Mouse (Mus musculus): Measurements from ENCODE around the gene Evi2b. TPM values are rescaled to one million over a fixed set of nuclear protein-coding genes. Genes with fewer than 3 reads are reported as not detected.

Gene Evi2b
- polyA plus RNA-seq, 2 experiments, result 7.8 to 8.4 TPM

DNA sequence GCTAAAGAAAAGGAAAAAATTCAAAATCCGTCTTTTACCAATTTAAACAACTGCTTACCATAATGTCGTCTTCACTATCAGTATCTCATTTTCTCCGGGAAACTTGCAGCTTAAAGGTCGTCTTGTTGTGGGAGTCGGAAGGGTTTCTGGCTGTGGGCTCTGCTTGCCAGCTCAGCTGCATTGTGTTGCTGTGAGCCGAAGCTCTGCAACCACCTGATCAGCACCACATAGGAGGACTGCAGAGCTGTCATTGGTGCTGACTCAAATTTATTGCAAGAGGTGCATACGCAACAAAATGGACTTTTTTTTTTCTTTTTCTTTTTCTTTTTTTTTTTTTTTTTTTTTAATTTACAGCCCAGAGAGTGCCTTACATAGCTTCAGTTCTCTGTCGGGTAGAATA is 19.7 kb downstream of the Evi2b start, which contains the start of gene Omg:
TSS of gene Omg (minus strand) at position 240 of the 400 bp plus-strand sequence.
- Histone ChIP-seq H3K27ac (no peak within 1 kb of the TSS), H3K4me3 (ENCODE audit: insufficient read depth in 1 of 2, low read depth in 2 of 2, low read length in 2 of 2) (no peak within 1 kb of the TSS), H3K36me3 (replicated peaks; ENCODE audit: control insufficient read depth, insufficient read depth, low read depth) (no peaks in the 10 kb centered on the region), H3K4me2 (ENCODE audit: low read depth) (no peak within 1 kb of the TSS), H3K9me3 (ENCODE audit: control insufficient read depth, low read length) (no peaks in the 10 kb centered on the region), H3K9ac (replicated peaks) (no peak within 1 kb of the TSS), H3K27me3 (ENCODE audit: control insufficient read depth, insufficient read depth, low read length) (no peaks in the 10 kb centered on the region), H3K4me1 (replicated peaks; ENCODE audit: control insufficient read depth in 2 of 2, insufficient read depth in 2 of 2, low read length in 1 of 2) (peaks cover 0 to 3% of the 10 kb centered on the region in 2 experiments; a peak in 1 of 4 replicates)
- TF ChIP-seq EP300 (IDR thresholded peaks at IDR 0.05; ENCODE audit: low read depth) (no peak), CTCF (IDR thresholded peaks at IDR 0.05; ENCODE audit: low read depth) (no peak)
- 52% methylated on average over 8 of the region's 8 CpGs for WGBS (ENCODE audit: insufficient replicate concordance)
- ATAC-seq (ENCODE audit: insufficient read depth) (no peak), DNase-seq (ENCODE audit: low read depth in 3 of 3, low spot score in 3 of 3) (no peak)

- WGBS (ENCODE audit: insufficient replicate concordance), result 69% methylated on average over 2 of the region's 2 CpGs
Measured at GRCm38 (mm10) chr11:79502917-79503316, 20.6 kb downstream of the Evi2b start.

DNA sequence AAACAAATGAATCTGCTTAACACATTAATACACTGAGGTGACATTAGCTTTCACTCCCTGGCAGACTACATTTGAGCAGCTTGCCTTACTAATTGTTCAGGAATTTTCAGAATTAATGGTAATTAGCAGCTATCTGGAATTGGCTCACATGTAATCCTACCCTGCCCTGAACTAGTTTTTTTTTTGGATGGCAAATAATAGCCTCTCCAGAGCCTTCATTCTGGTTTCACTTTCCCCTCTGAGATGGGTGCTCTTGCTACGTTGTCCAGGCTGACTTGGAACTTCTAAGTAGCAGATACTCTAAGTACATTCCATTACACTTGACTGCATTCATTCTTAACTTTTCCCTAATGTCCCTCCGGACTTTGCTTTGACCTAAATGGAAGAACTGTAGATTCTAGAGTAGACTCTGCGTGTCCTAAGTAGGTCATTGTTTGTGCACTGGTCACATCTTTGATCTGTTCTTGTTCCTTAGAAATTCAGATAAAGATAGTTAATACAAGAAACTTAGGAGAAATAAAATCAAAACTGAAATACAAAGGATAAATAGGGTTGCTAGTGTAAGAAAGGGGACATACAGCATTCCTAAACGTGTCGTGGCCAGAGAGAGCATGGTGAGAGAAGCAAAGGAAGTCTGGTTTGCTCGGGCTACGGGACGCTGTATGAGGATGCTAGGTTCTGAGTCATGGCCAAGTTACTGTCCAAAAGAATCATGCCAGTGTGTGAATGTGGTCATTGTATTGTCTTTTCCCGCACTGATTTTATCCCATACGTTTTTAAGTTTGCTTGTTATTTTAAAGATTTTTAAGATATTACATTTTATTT is 28.4 kb downstream of the Evi2b start:
- 74% methylated on average over 10 of the region's 10 CpGs for WGBS (ENCODE audit: insufficient replicate concordance)
- TF ChIP-seq CTCF (IDR thresholded peaks at IDR 0.05; ENCODE audit: low read depth) (no peak), EP300 (IDR thresholded peaks at IDR 0.05; ENCODE audit: low read depth) (no peak)
- Histone ChIP-seq H3K4me3 (ENCODE audit: insufficient read depth in 1 of 2, low read depth in 2 of 2, low read length in 2 of 2) (no peak overlapping the region), H3K4me2 (ENCODE audit: low read depth) (no peak overlapping the region), H3K9ac (replicated peaks) (no peak overlapping the region), H3K27me3 (ENCODE audit: control insufficient read depth, insufficient read depth, low read length) (no peaks in the 10 kb centered on the region), H3K36me3 (replicated peaks; ENCODE audit: control insufficient read depth, insufficient read depth, low read depth) (no peaks in the 10 kb centered on the region), H3K27ac (no peak overlapping the region), H3K4me1 (replicated peaks; ENCODE audit: control insufficient read depth in 2 of 2, insufficient read depth in 2 of 2, low read length in 1 of 2) (no peaks in the 10 kb centered on the region), H3K9me3 (ENCODE audit: control insufficient read depth, low read length) (no peaks in the 10 kb centered on the region)
- ATAC-seq (ENCODE audit: insufficient read depth), result no peak
- DNase-seq (ENCODE audit: low read depth in 3 of 3, low spot score in 3 of 3), result no peak

More at GRCm38 (mm10) chr11:79502917-79503316, 20.6 kb downstream of the Evi2b start:
- H3K27me3 ChIP-seq (ENCODE audit: control insufficient read depth, insufficient read depth, low read length), result no peaks in the 10 kb centered on the region
- no peak overlapping the region for H3K4me3 ChIP-seq (ENCODE audit: insufficient read depth in 1 of 2, low read depth in 2 of 2, low read length in 2 of 2)
- no peaks in the 10 kb centered on the region for H3K9me3 ChIP-seq (ENCODE audit: control insufficient read depth, low read length)
- H3K9ac ChIP-seq (replicated peaks), result no peak overlapping the region
- H3K27ac ChIP-seq, result no peak overlapping the region
- H3K4me2 ChIP-seq (ENCODE audit: low read depth), result no peak overlapping the region
- H3K36me3 ChIP-seq (replicated peaks; ENCODE audit: control insufficient read depth, insufficient read depth, low read depth), result no peaks in the 10 kb centered on the region
- peaks cover 0 to 3% of the 10 kb centered on the region in 2 experiments; a peak in 1 of 4 replicates for H3K4me1 ChIP-seq (replicated peaks; ENCODE audit: control insufficient read depth in 2 of 2, insufficient read depth in 2 of 2, low read length in 1 of 2)
- TF ChIP-seq CTCF (IDR thresholded peaks at IDR 0.05; ENCODE audit: low read depth) (no peak), EP300 (IDR thresholded peaks at IDR 0.05; ENCODE audit: low read depth) (no peak)
- ATAC-seq (ENCODE audit: insufficient read depth) (no peak), DNase-seq (ENCODE audit: low read depth in 3 of 3, low spot score in 3 of 3) (no peak)

- H3K27me3 ChIP-seq (ENCODE audit: control insufficient read depth, insufficient read depth, low read length), result no peaks in the 10 kb centered on the region
- H3K4me2 ChIP-seq (ENCODE audit: low read depth), result no peak overlapping the region
- H3K36me3 ChIP-seq (replicated peaks; ENCODE audit: control insufficient read depth, insufficient read depth, low read depth), result no peaks in the 10 kb centered on the region
- DNase-seq (ENCODE audit: low read depth in 3 of 3, low spot score in 3 of 3), result no peak
- no peak for ATAC-seq (ENCODE audit: insufficient read depth)
- no peak for TF ChIP-seq EP300 (IDR thresholded peaks at IDR 0.05; ENCODE audit: low read depth)
- TF ChIP-seq CTCF (IDR thresholded peaks at IDR 0.05; ENCODE audit: low read depth), result no peak
- no peak overlapping the region for H3K27ac ChIP-seq
- no peaks in the 10 kb centered on the region for H3K4me1 ChIP-seq (replicated peaks; ENCODE audit: control insufficient read depth in 2 of 2, insufficient read depth in 2 of 2, low read length in 1 of 2)
- no peak overlapping the region for H3K9ac ChIP-seq (replicated peaks)
- no peak overlapping the region for H3K4me3 ChIP-seq (ENCODE audit: insufficient read depth in 1 of 2, low read depth in 2 of 2, low read length in 2 of 2)
- H3K9me3 ChIP-seq (ENCODE audit: control insufficient read depth, low read length), result no peaks in the 10 kb centered on the region
Measured at GRCm38 (mm10) chr11:79484721-79485120, 38.8 kb downstream of the Evi2b start.

DNA sequence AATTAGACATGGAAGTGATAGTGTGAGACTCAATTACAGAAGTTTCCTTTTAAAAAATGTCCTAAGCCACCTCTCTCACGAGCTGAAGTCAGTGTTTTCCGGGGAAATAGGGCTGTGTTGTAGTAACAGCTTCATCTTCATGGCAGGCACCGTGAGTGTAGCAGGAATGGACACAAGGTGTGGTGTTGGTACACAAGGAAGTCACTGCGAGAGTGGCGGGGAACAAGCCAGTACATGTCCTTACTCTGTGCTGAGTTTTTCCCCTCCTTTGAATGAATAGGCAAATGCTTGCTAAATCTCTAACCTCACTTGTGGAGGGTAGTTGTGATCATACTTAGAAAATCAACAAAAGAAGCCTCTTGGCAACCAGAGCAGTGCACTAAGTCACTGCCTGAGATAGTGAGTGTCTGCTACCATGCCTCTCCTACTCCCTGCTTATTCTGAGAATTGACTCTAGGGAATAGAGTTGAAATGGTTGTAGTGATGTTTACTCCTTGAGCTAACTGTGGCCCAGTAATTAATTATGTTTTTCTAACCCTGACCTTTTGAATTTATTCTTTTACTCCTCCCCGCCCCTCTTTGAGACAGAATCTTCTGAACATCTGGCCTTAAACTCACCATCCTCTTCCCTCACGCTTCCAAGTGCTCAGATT is 39.6 kb downstream of the Evi2b start:
- WGBS (ENCODE audit: insufficient replicate concordance), result 70% methylated on average over 7 of the region's 7 CpGs

More for the DNA sequence above, 39.6 kb downstream of the Evi2b start:
- Histone ChIP-seq H3K9ac (replicated peaks) (no peak overlapping the region), H3K36me3 (replicated peaks; ENCODE audit: control insufficient read depth, insufficient read depth, low read depth) (no peaks in the 10 kb centered on the region), H3K9me3 (ENCODE audit: control insufficient read depth, low read length) (no peaks in the 10 kb centered on the region), H3K27me3 (ENCODE audit: control insufficient read depth, insufficient read depth, low read length) (no peaks in the 10 kb centered on the region), H3K27ac (no peak overlapping the region), H3K4me1 (replicated peaks; ENCODE audit: control insufficient read depth in 2 of 2, insufficient read depth in 2 of 2, low read length in 1 of 2) (no peaks in the 10 kb centered on the region), H3K4me3 (ENCODE audit: insufficient read depth in 1 of 2, low read depth in 2 of 2, low read length in 2 of 2) (no peak overlapping the region), H3K4me2 (ENCODE audit: low read depth) (no peak overlapping the region)
- no peak for TF ChIP-seq CTCF (IDR thresholded peaks at IDR 0.05; ENCODE audit: low read depth)
- TF ChIP-seq EP300 (IDR thresholded peaks at IDR 0.05; ENCODE audit: low read depth), result no peak
- DNase-seq (ENCODE audit: low read depth in 3 of 3, low spot score in 3 of 3), result no peak
- ATAC-seq (ENCODE audit: insufficient read depth), result no peak

All from liver, embryonic 14.5 days (tissue).